Mouse (Mus musculus): Measurements from ENCODE around the gene Def6.

GRCm38 (mm10) chr17:28195033-28195432, 12.5 kb upstream of the Def6 start:
- TF ChIP-seq CTCF (IDR thresholded peaks at IDR 0.05; ENCODE audit: control insufficient read depth, insufficient read depth, insufficient replicate concordance, low read depth, low read length): no peak
- no peak for TF ChIP-seq POLR2A (IDR thresholded peaks at IDR 0.05; ENCODE audit: control insufficient read depth, low read depth, low read length)

Measured in testis, adult 2 months (tissue).